Mouse (Mus musculus): ENCODE results near the gene Homer2.
A peak's percentile ranks its signal among the peaks of the same experiment; 100 is the strongest.

The Homer2 gene

DNA sequence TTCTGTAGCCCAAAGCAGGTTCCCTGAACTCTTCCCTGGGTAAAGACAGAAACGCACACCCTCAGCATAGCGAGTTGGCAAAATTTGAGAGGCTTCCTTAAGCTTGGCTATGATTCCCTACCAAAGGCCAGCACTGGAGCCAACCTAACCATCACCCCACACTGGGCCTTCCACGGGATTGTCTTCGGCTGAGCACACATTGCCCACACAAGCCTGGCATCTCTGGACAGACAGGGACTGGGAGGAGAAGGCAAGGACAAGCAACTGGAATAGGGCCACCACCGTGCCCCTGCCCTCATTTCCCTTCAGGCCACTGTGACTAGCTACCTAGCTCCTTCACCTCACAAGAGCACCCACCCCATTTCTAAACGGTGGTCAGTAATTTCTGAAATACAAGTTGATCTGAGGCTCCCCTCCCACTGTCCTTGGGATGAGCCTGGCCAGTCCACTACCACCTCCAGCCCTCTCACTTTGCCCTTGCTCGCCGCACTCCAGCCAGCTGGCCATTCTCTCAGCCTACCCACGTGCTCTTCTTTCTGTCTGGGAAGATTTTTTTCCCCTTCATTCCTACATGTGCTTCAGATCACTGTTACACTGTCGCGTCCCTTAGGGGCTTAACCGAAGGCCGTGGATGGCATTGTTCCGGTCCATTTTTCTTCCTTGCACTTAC lies at the start of gene Homer2:
TSS of gene Homer2 (minus strand) at position 57 of the 670 bp plus-strand sequence.
- no peak for DNase-seq (ENCODE audit: low spot score in 2 of 2)

DNA sequence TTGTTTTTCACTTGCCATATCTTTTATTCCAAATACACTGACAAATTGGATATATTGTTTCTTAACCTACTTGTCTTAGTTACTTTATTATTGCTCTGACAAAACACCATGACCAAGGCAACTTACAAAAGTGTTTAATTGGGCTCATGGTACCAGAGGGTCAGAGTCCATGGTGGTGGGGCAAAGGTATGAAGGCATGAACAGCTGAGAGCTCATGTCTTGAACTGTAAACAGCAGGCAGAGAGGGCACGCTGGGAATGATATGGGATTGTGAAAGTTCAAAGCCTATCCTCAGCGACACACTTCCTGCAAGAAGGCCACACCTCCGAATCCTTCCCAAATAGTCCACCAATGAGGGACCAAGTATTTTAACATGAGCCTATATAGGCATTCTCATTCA lies 40.6 kb upstream of the Homer2 start:
- no peak for DNase-seq (ENCODE audit: low spot score in 2 of 2)

- DNase-seq (ENCODE audit: low spot score in 2 of 2): peak; percentile 50 to 64
Measured at GRCm38 (mm10) chr7:81744145-81744544, 36.8 kb upstream of the Homer2 start.

- DNase-seq (ENCODE audit: low spot score in 2 of 2): no peak
Measured at GRCm38 (mm10) chr7:81740010-81740409, 32.7 kb upstream of the Homer2 start.

DNA sequence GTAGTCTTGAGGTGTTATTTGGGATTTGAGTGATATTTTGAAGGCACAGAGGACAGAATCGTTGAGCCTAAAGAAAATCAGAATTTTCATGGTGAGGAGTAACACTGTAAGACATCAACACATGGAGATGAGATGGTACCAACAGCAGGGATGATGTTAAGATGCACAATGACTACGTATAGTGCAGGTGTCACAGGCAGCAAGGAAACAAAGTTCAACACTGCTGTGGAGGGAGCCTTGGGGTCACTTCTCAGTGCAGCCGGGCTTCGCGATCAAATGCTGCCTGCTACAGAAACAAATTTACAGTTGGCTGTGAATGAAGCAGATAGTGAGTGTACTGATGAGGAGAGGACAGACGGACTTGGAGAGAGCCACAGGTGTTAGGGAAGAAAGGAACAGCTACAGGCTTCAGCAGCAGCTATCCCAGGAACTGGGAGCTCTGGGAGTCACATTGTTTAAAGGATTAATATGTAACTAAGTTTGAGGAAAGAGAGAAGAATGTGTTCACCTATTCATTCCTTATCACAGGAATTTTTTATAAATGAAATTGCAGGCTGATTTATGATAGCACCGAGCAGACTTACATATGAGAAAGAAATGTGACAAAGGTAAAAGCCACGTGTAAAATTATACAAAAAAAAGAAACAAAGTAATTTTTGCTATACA lies 31.5 kb upstream of the Homer2 start:
- no peak for DNase-seq (ENCODE audit: low spot score in 2 of 2)

GRCm38 (mm10) chr7:81735300-81736048 lies 28.1 kb upstream of the Homer2 start:
- DNase-seq (ENCODE audit: low spot score in 2 of 2): peak; percentile 25 to 37

DNA sequence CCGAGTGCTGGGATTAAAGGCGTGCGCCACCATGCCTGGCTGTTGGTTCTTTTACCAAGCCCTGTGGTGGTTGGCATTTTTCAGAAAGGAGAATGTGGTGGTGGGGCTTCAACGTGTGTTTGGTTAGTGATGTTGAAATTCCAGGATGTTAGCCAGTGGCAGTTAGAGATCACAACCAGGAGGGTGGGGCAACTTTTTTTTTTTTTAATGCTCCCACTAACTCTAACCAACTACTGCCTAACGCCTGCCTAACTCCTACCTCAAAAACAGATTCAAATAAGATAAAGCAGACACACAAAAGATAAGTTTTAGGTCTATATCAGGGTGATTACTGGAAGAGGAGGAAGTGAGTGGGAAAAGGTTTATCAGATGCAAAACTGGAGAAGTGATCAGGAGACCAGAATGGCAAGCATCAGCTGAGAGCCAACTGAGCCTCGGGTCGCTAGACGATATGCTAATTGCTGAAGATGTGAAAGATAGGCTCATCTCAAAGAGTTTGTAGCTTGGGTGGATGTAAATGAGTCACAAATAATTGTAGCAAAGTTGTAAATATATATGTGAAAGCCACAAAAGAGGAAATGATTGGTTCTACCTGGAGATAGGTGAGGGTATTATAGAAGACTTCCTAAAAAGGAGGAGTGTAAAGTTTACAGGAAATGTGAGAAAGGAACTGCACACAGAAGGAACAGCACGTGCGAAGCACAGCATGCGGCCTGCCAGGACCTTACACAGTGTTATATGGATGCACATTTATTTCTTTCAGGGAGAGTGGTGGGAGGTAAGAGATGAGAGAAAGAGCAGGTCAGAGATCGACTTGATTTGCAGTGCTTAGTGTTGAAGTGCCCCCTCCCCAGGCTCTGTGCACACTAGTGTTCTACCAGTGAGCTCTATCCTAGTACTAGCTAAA lies 25.1 kb upstream of the Homer2 start:
- DNase-seq (ENCODE audit: low spot score in 2 of 2): no peak

GRCm38 (mm10) chr7:81731181-81731651 lies 23.9 kb upstream of the Homer2 start:
- DNase-seq (ENCODE audit: low spot score in 2 of 2): no peak

DNA sequence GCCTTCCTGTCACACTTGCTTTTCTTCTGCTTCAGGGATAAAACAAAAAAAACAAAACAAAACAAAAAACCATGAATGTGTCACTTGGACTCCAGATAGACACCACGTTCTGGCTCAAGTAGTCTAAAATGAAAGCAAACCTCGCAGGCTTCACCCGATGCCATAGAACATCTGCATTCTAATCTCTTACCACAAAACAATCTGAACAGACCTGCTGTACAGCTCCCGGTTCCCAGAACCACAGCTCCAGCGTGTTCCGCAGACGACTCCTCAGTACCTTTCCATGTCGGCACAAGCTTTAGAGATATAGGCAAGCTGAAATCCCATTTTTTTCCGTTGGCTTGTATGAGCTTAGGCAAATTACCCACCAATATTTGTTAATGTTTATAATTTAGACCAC lies 22.5 kb upstream of the Homer2 start:
- DNase-seq (ENCODE audit: low spot score in 2 of 2): no peak

DNA sequence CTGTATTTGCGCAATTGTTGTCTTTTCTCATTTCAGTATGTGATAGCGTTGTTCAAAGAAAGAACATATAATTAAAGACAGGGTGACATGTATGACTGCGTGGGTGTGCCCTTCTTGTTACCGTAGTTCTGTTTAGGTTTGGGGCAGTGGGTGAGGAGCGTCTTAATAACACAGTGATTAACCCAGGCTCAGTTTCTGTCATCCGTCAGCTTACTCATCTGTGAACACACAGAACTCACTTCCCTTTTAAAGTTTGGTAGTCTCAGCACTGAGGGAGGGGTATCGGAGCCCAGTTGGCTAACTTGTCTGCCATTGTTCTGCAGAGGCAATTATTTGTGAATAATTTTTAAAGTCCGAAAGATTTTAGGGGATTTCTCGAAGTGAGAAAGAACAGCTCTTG lies 20.4 kb upstream of the Homer2 start:
- no peak for DNase-seq (ENCODE audit: low spot score in 2 of 2)

DNA sequence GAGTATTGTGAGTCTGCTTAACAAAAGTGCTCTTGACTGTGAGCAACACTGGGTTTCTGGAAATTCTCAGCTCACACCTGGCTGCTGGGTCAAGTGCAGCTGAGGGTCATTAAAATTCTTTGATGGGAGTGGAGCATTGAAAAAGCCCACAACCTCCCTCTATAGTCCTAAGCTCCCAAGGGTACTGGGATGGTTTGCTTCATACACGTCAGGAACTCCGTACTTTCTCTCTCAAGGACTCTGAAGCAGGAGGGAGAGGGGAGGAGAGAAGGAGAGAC lies 19.3 kb upstream of the Homer2 start:
- DNase-seq (ENCODE audit: low spot score in 2 of 2): no peak

DNA sequence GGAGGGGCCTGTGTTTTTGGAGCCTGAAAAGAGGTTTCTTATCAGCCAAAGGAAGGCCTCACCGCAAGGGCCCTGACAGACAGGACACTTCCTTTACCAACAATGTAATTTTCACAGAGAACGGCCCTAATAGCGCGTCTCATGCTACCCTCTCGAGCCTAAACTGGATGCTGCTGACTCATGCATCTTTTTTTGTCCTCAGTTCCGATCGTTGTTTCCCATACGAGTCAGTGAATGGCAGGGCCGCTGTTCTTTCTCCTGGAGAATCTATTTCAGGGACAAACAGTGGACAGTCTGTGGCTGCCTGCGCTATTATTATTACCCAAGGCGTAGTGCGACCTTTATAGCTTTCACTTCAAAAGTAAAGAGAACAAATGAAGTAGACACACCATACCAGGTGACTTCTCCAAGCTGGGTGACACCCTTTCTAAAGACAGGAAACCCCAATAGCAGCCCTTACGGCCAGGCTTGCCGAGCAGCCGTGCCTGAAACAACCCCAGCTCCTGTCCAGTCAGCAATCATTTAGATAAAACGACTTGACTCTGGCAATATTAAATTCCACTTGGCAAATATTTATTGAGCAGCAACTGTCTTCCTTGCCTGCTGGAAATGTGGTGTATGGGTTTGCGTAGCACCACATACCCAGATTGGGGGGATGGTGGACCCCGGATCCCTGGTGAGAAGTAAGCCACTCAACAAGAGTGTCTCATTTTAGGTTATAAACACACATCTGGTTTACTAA lies 18.8 kb upstream of the Homer2 start:
- no peak for DNase-seq (ENCODE audit: low spot score in 2 of 2)

DNA sequence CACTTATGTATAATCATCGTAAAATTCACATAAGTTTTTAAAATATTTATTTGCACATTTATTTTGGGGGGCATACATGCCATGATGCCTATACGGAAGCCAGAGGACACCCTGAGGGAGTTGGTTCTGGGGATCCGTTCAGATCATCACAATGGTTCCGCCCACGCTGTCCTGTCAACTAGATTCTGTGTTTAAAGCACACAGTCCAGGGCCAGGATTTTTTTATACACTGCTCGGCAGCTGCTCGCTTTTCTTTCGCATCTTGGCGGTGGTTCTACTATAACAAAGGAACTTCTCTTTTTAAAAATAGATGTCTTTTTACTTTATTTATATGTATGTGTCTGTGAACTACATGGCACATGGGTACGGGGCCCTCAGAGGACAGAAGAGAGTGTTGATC lies 16.5 kb upstream of the Homer2 start:
- DNase-seq (ENCODE audit: low spot score in 2 of 2): no peak

DNA sequence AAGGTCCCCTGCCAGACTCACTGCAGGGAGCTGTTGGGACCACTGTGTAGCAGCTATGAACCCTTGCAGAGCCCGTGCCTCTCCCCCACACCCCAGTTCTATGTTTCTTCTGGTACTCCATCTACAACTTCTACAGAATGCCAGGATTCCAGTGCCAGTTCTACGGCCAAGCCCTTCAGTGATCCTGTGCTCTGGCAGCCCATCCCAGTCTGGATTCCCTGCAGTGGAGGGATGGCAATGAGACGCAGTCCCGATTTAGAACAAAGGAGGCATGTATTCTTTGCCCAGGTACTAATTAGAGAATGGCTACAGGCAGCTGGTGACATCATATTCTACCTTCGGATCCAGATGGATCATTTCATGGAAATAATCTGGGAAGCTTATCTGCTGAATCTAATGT lies 13.9 kb upstream of the Homer2 start:
- DNase-seq (ENCODE audit: low spot score in 2 of 2): no peak

DNA sequence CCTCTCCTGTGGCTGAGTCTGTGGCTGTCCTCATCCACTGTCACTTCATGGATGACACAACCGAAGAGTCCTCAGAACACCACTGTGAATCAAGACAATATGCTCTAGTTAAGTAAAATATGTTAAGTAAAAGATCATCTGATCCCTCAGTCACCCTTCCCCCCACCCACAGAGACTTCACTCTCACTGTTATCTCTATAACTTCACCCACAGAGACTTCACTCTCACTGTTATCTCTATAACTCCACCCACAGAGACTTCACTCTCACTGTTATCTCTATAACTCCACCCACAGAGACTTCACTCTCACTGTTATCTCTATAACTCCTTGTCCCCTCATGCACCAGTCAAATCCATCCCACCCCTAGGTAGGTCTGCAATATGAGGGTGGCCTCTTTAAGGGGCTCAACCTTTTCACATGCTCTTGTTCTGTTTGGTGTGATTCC lies 11.9 kb upstream of the Homer2 start:
- DNase-seq (ENCODE audit: low spot score in 2 of 2): no peak

- no peak for DNase-seq (ENCODE audit: low spot score in 2 of 2)
Measured at GRCm38 (mm10) chr7:81718657-81719056, 11.3 kb upstream of the Homer2 start.

GRCm38 (mm10) chr7:81710166-81710565 lies 2.8 kb upstream of the Homer2 start:
- DNase-seq (ENCODE audit: low spot score in 2 of 2): no peak

- no peak for DNase-seq (ENCODE audit: low spot score in 2 of 2)
Measured at GRCm38 (mm10) chr7:81708165-81708564, 838 bp upstream of the Homer2 start.

- DNase-seq (ENCODE audit: low spot score in 2 of 2): peak in 1 of 2 experiments; percentile 18
Measured at GRCm38 (mm10) chr7:81706416-81707391, 623 bp downstream of the Homer2 start.

GRCm38 (mm10) chr7:81706027-81706415 lies 1.3 kb downstream of the Homer2 start:
- DNase-seq (ENCODE audit: low spot score in 2 of 2): no peak

Data from urinary bladder, postnatal 36 days (tissue).